Mouse (Mus musculus) stomach, postnatal 0 days (tissue): ENCODE data around the gene Mrap2.

Experiments used
- CTCF ChIP-seq: IDR thresholded peaks from 2 replicates; pipeline ENCODE4 v1.5.1; 2016; ENCODE audit warnings: antibody characterized with exemption, low read depth, mild to moderate bottlenecking, moderate library complexity
- EP300 ChIP-seq: optimal IDR thresholded peaks from 2 replicates; pipeline ENCODE3; 2016; ENCODE audit warnings: antibody characterized with exemption

DNA sequence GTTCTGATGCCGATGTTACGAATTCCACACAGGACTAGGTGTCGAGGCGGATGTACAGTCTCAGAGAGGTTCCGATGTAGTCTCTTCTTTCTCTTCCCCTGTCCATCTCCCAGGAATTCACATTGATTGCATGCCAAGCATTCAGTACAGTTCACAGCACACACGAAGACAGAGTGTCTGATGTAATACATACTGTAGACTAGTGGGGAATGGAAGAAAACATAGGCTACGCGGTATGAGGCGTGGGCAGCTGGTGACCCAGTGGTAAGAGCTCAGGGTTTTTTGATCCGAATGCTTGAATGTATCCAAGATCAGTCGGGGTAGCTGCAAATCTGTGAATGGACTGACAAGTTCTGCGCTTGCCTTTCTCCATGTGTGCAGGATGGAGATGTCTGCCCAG lies 25.0 kb downstream of the Mrap2 start:
- no peak for TF ChIP-seq EP300
- TF ChIP-seq CTCF = no peak
